Mouse (Mus musculus): ENCODE data around the gene Zgrf1. TPM values are rescaled to one million over a fixed set of nuclear protein-coding genes. Genes with fewer than 3 reads are reported as not detected.

Gene Zgrf1
- polyA plus RNA-seq (2016; fragmentation: Nextera tagmentation; extraction: Ambion mirVana), result 6.9 and 8.9 TPM in 2 replicates

- no peaks in the 10 kb centered on the region for H3K9me3 ChIP-seq (replicated peaks)
- WGBS (ENCODE audit: insufficient replicate concordance), result under 1% methylated on average over 71 of the region's 73 CpGs
- H3K27ac ChIP-seq, result peak within 1 kb of the TSS; percentile 86
- peak within 1 kb of the TSS; percentile 81 for H3K9ac ChIP-seq
- peak within 1 kb of the TSS; percentile 79 for H3K4me2 ChIP-seq
- H3K4me1 ChIP-seq, result peaks cover 32% of the 10 kb centered on the region
- H3K36me3 ChIP-seq, result peaks cover 30% of the 10 kb centered on the region
- H3K4me3 ChIP-seq, result peak within 1 kb of the TSS; percentile 87
- ATAC-seq, result peak; percentile 96
- H3K27me3 ChIP-seq (replicated peaks), result no peaks in the 10 kb centered on the region
Measured at GRCm38 (mm10) chr3:127552973-127553719, at the start of gene Zgrf1, which contains the start of gene Larp7. Gene Zgrf1, plus strand, starts transcription at chr3:127553489. Gene Larp7, minus strand, starts transcription at chr3:127553349.

GRCm38 (mm10) chr3:127507878-127508783 is 45.2 kb upstream of the Zgrf1 start:
- Histone ChIP-seq H3K4me3 (no peak overlapping the region), H3K36me3 (no peaks in the 10 kb centered on the region), H3K4me2 (no peak overlapping the region), H3K27ac (no peak overlapping the region), H3K4me1 (peaks cover 8% of the 10 kb centered on the region; the same call in 1 of the 2 replicates), H3K27me3 (replicated peaks) (no peaks in the 10 kb centered on the region), H3K9ac (no peak overlapping the region), H3K9me3 (replicated peaks) (no peaks in the 10 kb centered on the region)
- peak; percentile 52 for ATAC-seq
- 62% methylated on average over 15 of the region's 15 CpGs for WGBS (ENCODE audit: insufficient replicate concordance)

- H3K27ac ChIP-seq, result no peak overlapping the region
- H3K4me3 ChIP-seq, result no peak overlapping the region
- no peaks in the 10 kb centered on the region for H3K36me3 ChIP-seq
- H3K9me3 ChIP-seq (replicated peaks), result no peaks in the 10 kb centered on the region
- H3K27me3 ChIP-seq (replicated peaks), result no peaks in the 10 kb centered on the region
- H3K9ac ChIP-seq, result no peak overlapping the region
- WGBS (ENCODE audit: insufficient replicate concordance), result 69% methylated on average over 12 of the region's 12 CpGs
- ATAC-seq, result no peak
- H3K4me1 ChIP-seq, result peaks cover 8% of the 10 kb centered on the region; the same call in 1 of the 2 replicates
- H3K4me2 ChIP-seq, result no peak overlapping the region
Measured at GRCm38 (mm10) chr3:127511786-127512746, 41.2 kb upstream of the Zgrf1 start.

- Histone ChIP-seq H3K4me2 (no peak overlapping the region), H3K36me3 (no peaks in the 10 kb centered on the region), H3K4me3 (no peak overlapping the region), H3K9ac (no peak overlapping the region), H3K27ac (no peak overlapping the region), H3K27me3 (replicated peaks) (no peaks in the 10 kb centered on the region), H3K9me3 (replicated peaks) (no peaks in the 10 kb centered on the region), H3K4me1 (peaks cover 7% of the 10 kb centered on the region; the same call in 1 of the 2 replicates)
- ATAC-seq, result no peak
- WGBS (ENCODE audit: insufficient replicate concordance), result 60% methylated on average over 15 of the region's 15 CpGs
Measured at GRCm38 (mm10) chr3:127512794-127513335, 40.4 kb upstream of the Zgrf1 start.

- WGBS (ENCODE audit: insufficient replicate concordance), result 66% methylated on average over 2 of the region's 2 CpGs
- Histone ChIP-seq H3K27me3 (replicated peaks) (no peaks in the 10 kb centered on the region), H3K4me2 (no peak overlapping the region), H3K9me3 (replicated peaks) (no peaks in the 10 kb centered on the region), H3K4me3 (no peak overlapping the region), H3K27ac (no peak overlapping the region), H3K4me1 (no peaks in the 10 kb centered on the region), H3K36me3 (no peaks in the 10 kb centered on the region), H3K9ac (no peak overlapping the region)
- no peak for ATAC-seq
Measured at GRCm38 (mm10) chr3:127513699-127514098, 39.6 kb upstream of the Zgrf1 start.

- Histone ChIP-seq H3K36me3 (no peaks in the 10 kb centered on the region), H3K27me3 (replicated peaks) (no peaks in the 10 kb centered on the region), H3K4me1 (no peaks in the 10 kb centered on the region), H3K9ac (no peak overlapping the region), H3K4me2 (no peak overlapping the region), H3K4me3 (no peak overlapping the region), H3K9me3 (replicated peaks) (no peaks in the 10 kb centered on the region), H3K27ac (no peak overlapping the region)
- no peak for ATAC-seq
- 89% methylated on average over 1 of the region's 1 CpGs for WGBS (ENCODE audit: insufficient replicate concordance)
Measured at GRCm38 (mm10) chr3:127515251-127515650, 38.0 kb upstream of the Zgrf1 start.

- ATAC-seq, result no peak
- Histone ChIP-seq H3K4me3 (no peak overlapping the region), H3K27me3 (replicated peaks) (no peaks in the 10 kb centered on the region), H3K27ac (no peak overlapping the region), H3K4me1 (no peaks in the 10 kb centered on the region), H3K36me3 (no peaks in the 10 kb centered on the region), H3K4me2 (no peak overlapping the region), H3K9ac (no peak overlapping the region), H3K9me3 (replicated peaks) (no peaks in the 10 kb centered on the region)
- WGBS (ENCODE audit: insufficient replicate concordance), result 61% methylated on average over 6 of the region's 6 CpGs
Measured at GRCm38 (mm10) chr3:127520300-127520699, 33.0 kb upstream of the Zgrf1 start.

- no peaks in the 10 kb centered on the region for H3K9me3 ChIP-seq (replicated peaks)
- no peak for ATAC-seq
- no peaks in the 10 kb centered on the region for H3K4me1 ChIP-seq
- H3K9ac ChIP-seq, result no peak overlapping the region
- 62% methylated on average over 10 of the region's 10 CpGs for WGBS (ENCODE audit: insufficient replicate concordance)
- no peak overlapping the region for H3K4me2 ChIP-seq
- no peak overlapping the region for H3K4me3 ChIP-seq
- no peaks in the 10 kb centered on the region for H3K36me3 ChIP-seq
- H3K27ac ChIP-seq, result no peak overlapping the region
- H3K27me3 ChIP-seq (replicated peaks), result no peaks in the 10 kb centered on the region
Measured at GRCm38 (mm10) chr3:127521156-127521555, 32.1 kb upstream of the Zgrf1 start.

- Histone ChIP-seq H3K4me3 (no peak overlapping the region), H3K27ac (no peak overlapping the region), H3K36me3 (no peaks in the 10 kb centered on the region), H3K27me3 (replicated peaks) (no peaks in the 10 kb centered on the region), H3K9ac (no peak overlapping the region), H3K4me2 (no peak overlapping the region), H3K4me1 (no peaks in the 10 kb centered on the region), H3K9me3 (replicated peaks) (no peaks in the 10 kb centered on the region)
- 59% methylated on average over 8 of the region's 8 CpGs for WGBS (ENCODE audit: insufficient replicate concordance)
- ATAC-seq, result no peak
Measured at GRCm38 (mm10) chr3:127525188-127525819, 28.0 kb upstream of the Zgrf1 start.

- H3K9me3 ChIP-seq (replicated peaks), result no peaks in the 10 kb centered on the region
- H3K9ac ChIP-seq, result no peak overlapping the region
- 51% methylated on average over 5 of the region's 5 CpGs for whole genome bisulfite sequencing (ENCODE audit: insufficient replicate concordance)
- no peak for ATAC-seq
- H3K4me3 ChIP-seq, result no peak overlapping the region
- no peak overlapping the region for H3K27ac ChIP-seq
- H3K4me1 ChIP-seq, result no peaks in the 10 kb centered on the region
- no peaks in the 10 kb centered on the region for H3K36me3 ChIP-seq
- H3K27me3 ChIP-seq (replicated peaks), result no peaks in the 10 kb centered on the region
- no peak overlapping the region for H3K4me2 ChIP-seq
Measured at GRCm38 (mm10) chr3:127527465-127528034, 25.7 kb upstream of the Zgrf1 start.

Measured in liver, embryonic 12.5 days (tissue).